Mouse (Mus musculus): ENCODE data around the gene Grtp1.

DNA sequence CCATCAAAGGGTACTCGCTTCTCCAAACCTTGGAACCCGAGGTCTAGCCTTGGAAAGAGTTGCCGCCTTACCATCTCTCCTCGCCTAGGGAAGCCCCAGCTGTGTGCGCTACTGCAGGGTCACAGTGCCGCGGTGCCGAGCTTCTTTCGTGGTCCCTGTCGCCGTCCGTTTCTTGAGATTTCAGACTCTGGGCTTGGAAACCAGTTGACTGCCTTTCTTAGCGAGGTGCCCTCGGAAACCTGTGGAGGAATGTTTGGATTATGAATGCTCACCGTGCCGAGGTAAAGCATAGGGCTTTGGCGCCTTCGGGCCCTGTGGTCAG, 554 bp upstream of the Grtp1 start:
- TF ChIP-seq CTCF (conservative IDR thresholded peaks at IDR 0.05; ENCODE audit: low read length) (no peak), NANOG (IDR thresholded peaks at IDR 0.05; ENCODE audit: borderline replicate concordance, low read length) (no peak)

Measured in E14TG2a.4 (cell line).